In genomic region chr2:144246270-144246669, GRCm38 (mm10) we compare ENCODE assay signal across 17 mouse cellular contexts. TPM values are rescaled to one million over a fixed set of nuclear protein-coding genes. Genes with fewer than 3 reads are reported as not detected.
DNase-seq lines count a peak whose midpoint lies in the region; ATAC-seq and TF ChIP-seq lines count a peak whose summit lies in the region.
"Had no signal": no experiment of that assay in that cellular context is flagged by ENCODE, and none has a peak within 500 bp of the region (broad histone marks: within the 10 kb centered on the region; RNA-seq: fewer than 3 reads in every experiment).

No protein-coding gene starts in this region.

- H3K79me2 ChIP-seq in myocyte (ENCODE audit: control insufficient read depth, insufficient read depth): no peaks in the 10 kb centered on the region

- no peaks in the 10 kb centered on the region for H3K4me1 ChIP-seq in hindbrain, embryonic 14.5 days (replicated peaks; ENCODE audit: control insufficient read depth, insufficient read depth, low read length)
- no peaks in the 10 kb centered on the region; the same call in 1 of the 2 replicates for H3K4me1 ChIP-seq in hindbrain, embryonic 16.5 days (ENCODE audit: control insufficient read depth, insufficient read depth, low read depth, low read length)
- H3K4me1 ChIP-seq in lung, embryonic 16.5 days (replicated peaks; ENCODE audit: control insufficient read depth, insufficient read depth, low read length): peaks cover 11% of the 10 kb centered on the region
- H3K4me1 ChIP-seq in bone marrow macrophage, adult 2 months (ENCODE audit: control insufficient read depth, insufficient read depth, low read length): peaks cover 54% of the 10 kb centered on the region

- intact Hi-C loops in left cerebral cortex, postnatal 4 days (cut with DNase I): no loop called here

- no peaks in the 10 kb centered on the region for H3K27me3 ChIP-seq in hindbrain, embryonic 14.5 days (ENCODE audit: control insufficient read depth, insufficient read depth, low read length)
- H3K27me3 ChIP-seq in hindbrain, embryonic 16.5 days (replicated peaks; ENCODE audit: control insufficient read depth, insufficient read depth, low read length): no peaks in the 10 kb centered on the region
- H3K27me3 ChIP-seq in lung, embryonic 16.5 days (ENCODE audit: control insufficient read depth, insufficient read depth, low read depth, low read length): no peaks in the 10 kb centered on the region
- no peaks in the 10 kb centered on the region for H3K27me3 ChIP-seq in myocyte (ENCODE audit: control insufficient read depth, insufficient read depth, insufficient read length)
- H3K27me3 ChIP-seq: midbrain, embryonic 12.5 days had no signal

- DNase-seq in hindbrain, embryonic 14.5 days (ENCODE audit: low spot score): no peak
- DNase-seq in lung, postnatal 4 days: no peak
- no peak for DNase-seq in urinary bladder, adult 18-20 months (ENCODE audit: low spot score in 2 of 2)
- no peak for DNase-seq in left cerebral cortex, postnatal 4 days
- DNase-seq: adrenal gland, postnatal 25 days; cerebellum, postnatal 10 days; embryo, embryonic 11 days; gastrocnemius, postnatal 36 days; kidney, adult 11 months; right cerebral cortex, adult 18-20 months had no signal

- TF ChIP-seq POLR2A in bone marrow macrophage, adult 2 months (IDR thresholded peaks at IDR 0.05; ENCODE audit: borderline replicate concordance, low read depth, low read length): no peak
- no peak for TF ChIP-seq POLR2A in myocyte (IDR thresholded peaks at IDR 0.05; ENCODE audit: insufficient read length, low read depth)

- no peak overlapping the region for H3K9ac ChIP-seq in hindbrain, embryonic 14.5 days
- H3K9ac ChIP-seq in hindbrain, embryonic 16.5 days (ENCODE audit: low read depth, low read length): no peak overlapping the region
- no peak overlapping the region for H3K9ac ChIP-seq in lung, embryonic 16.5 days (ENCODE audit: low read length)
- H3K9ac ChIP-seq: liver, embryonic 14.5 days; midbrain, embryonic 12.5 days had no signal

- no peak overlapping the region for H3K4me3 ChIP-seq in hindbrain, embryonic 14.5 days (replicated peaks; ENCODE audit: low read length)
- no peak overlapping the region for H3K4me3 ChIP-seq in hindbrain, embryonic 16.5 days (ENCODE audit: low read length)
- H3K4me3 ChIP-seq in lung, embryonic 16.5 days (ENCODE audit: low read length): no peak overlapping the region
- H3K4me3 ChIP-seq in bone marrow macrophage, adult 2 months (ENCODE audit: insufficient read depth, low read length): no peak overlapping the region
- H3K4me3 ChIP-seq in myocyte: no peak overlapping the region
- H3K4me3 ChIP-seq: hindbrain, embryonic 10.5 days; midbrain, embryonic 12.5 days had no signal

- H3K36me3 ChIP-seq in hindbrain, embryonic 14.5 days (replicated peaks; ENCODE audit: control insufficient read depth, insufficient read depth): peaks cover 28% of the 10 kb centered on the region
- H3K36me3 ChIP-seq in hindbrain, embryonic 16.5 days (ENCODE audit: control insufficient read depth, insufficient read depth, low read length): peaks cover 20% of the 10 kb centered on the region
- H3K36me3 ChIP-seq in lung, embryonic 16.5 days (ENCODE audit: control insufficient read depth, insufficient read depth, low read length): peaks cover 13% of the 10 kb centered on the region
- peaks cover 23% of the 10 kb centered on the region for H3K36me3 ChIP-seq in myocyte (ENCODE audit: control insufficient read depth, insufficient read depth)

- TF ChIP-seq CTCF in bone marrow macrophage, adult 2 months (IDR thresholded peaks at IDR 0.05; ENCODE audit: low read depth, low read length): no peak

- no peak overlapping the region for H3K27ac ChIP-seq in hindbrain, embryonic 14.5 days
- H3K27ac ChIP-seq in hindbrain, embryonic 16.5 days (ENCODE audit: low read depth, low read length): no peak overlapping the region
- peak overlapping the region; percentile 41 for H3K27ac ChIP-seq in lung, embryonic 16.5 days (ENCODE audit: low read length)
- H3K27ac ChIP-seq in bone marrow macrophage, adult 2 months (ENCODE audit: insufficient read depth, low read depth, low read length): peak overlapping the region; percentile 90
- H3K27ac ChIP-seq: hindbrain, embryonic 10.5 days; liver, embryonic 14.5 days; midbrain, embryonic 12.5 days had no signal

- 86% methylated on average over 2 of the region's 2 CpGs for WGBS in hindbrain, embryonic 14.5 days
- 79% methylated on average over 2 of the region's 2 CpGs for WGBS in hindbrain, embryonic 16.5 days
- 60% methylated on average over 2 of the region's 2 CpGs for WGBS in lung, embryonic 16.5 days

- ATAC-seq in hindbrain, embryonic 14.5 days (ENCODE audit: low FRiP score): 0 out of 2 replicates have a peak, but pooled peaks have one; percentile 3
- no peak for ATAC-seq in hindbrain, embryonic 16.5 days
- ATAC-seq in lung, embryonic 16.5 days (ENCODE audit: low read depth): no peak

- H3K4me2 ChIP-seq in hindbrain, embryonic 14.5 days (replicated peaks): no peak overlapping the region
- no peak overlapping the region for H3K4me2 ChIP-seq in hindbrain, embryonic 16.5 days (ENCODE audit: low read length)
- no peak overlapping the region for H3K4me2 ChIP-seq in lung, embryonic 16.5 days (ENCODE audit: low read depth, low read length)
- H3K4me2 ChIP-seq in myocyte (ENCODE audit: low read depth): no peak overlapping the region
- H3K4me2 ChIP-seq: midbrain, embryonic 12.5 days had no signal

- no peaks in the 10 kb centered on the region for H3K9me3 ChIP-seq in hindbrain, embryonic 14.5 days (ENCODE audit: control insufficient read depth, low read length)
- no peaks in the 10 kb centered on the region for H3K9me3 ChIP-seq in hindbrain, embryonic 16.5 days (ENCODE audit: control insufficient read depth, low read length)
- no peaks in the 10 kb centered on the region for H3K9me3 ChIP-seq in lung, embryonic 16.5 days (ENCODE audit: control insufficient read depth, low read length)
- H3K9me3 ChIP-seq: hindbrain, embryonic 10.5 days; midbrain, embryonic 12.5 days had no signal

- H3ac ChIP-seq in myocyte (ENCODE audit: control insufficient read depth, insufficient read length): no peak overlapping the region

TF ChIP-seq in myocyte, 11 proteins besides CTCF, POLR2A, EP300 and RAD21:
- TF ChIP-seq MYOG (IDR thresholded peaks at IDR 0.05; ENCODE audit: control insufficient read depth in 1 of 3, insufficient read depth in 1 of 3, insufficient read length in 2 of 3, low read depth in 2 of 3) (peak in 1 of 3 experiments; percentile 67), MYOD1 (IDR thresholded peaks at IDR 0.05; ENCODE audit: control insufficient read depth in 1 of 3, insufficient read length in 2 of 3, low read depth in 2 of 3) (peak in 1 of 3 experiments; percentile 70), POLR2AphosphoS2 (IDR thresholded peaks at IDR 0.05; ENCODE audit: insufficient read length, low read depth) (peak; percentile 46), TCF3 (IDR thresholded peaks at IDR 0.05; ENCODE audit: insufficient read length, low read depth) (no peak)

RNA-seq across cellular contexts. Expression of gene Mgme1, which starts 24.2 kb away (rescaled TPM):
- polyA plus RNA-seq in hindbrain, embryonic 14.5 days (2014; fragmentation: Nextera tagmentation; extraction: Ambion mirVana): 10.5 and 11.7 TPM in 2 replicates
- 12.4 and 14.9 TPM in 2 replicates for polyA plus RNA-seq in hindbrain, embryonic 16.5 days (2015; fragmentation: Nextera tagmentation; extraction: Ambion mirVana)
- polyA plus RNA-seq in lung, embryonic 16.5 days (2015; fragmentation: Nextera tagmentation; extraction: Ambion mirVana): 21.8 and 22.6 TPM in 2 replicates
- 12.2 and 13.2 TPM in 2 replicates for polyA plus RNA-seq in bone marrow macrophage, adult 2 months (2012; ENCODE audit: insufficient read depth, insufficient read length, missing spikeins)
- 3.7 TPM for polyA plus RNA-seq in myocyte (2012; fragmentation: generic; extraction: Trizol)
- 1 to 10 TPM; 3.9 to 4.8 TPM for total RNA-seq in left cerebral cortex, postnatal 4 days (2021)

RNA-seq across cellular contexts. Expression of gene Snx5, which starts 24.4 kb away (rescaled TPM):
- polyA plus RNA-seq in hindbrain, embryonic 14.5 days (2014; fragmentation: Nextera tagmentation; extraction: Ambion mirVana): 73.0 and 75.9 TPM in 2 replicates
- polyA plus RNA-seq in hindbrain, embryonic 16.5 days (2015; fragmentation: Nextera tagmentation; extraction: Ambion mirVana): 68.0 and 72.8 TPM in 2 replicates
- 101 and 103 TPM in 2 replicates for polyA plus RNA-seq in lung, embryonic 16.5 days (2015; fragmentation: Nextera tagmentation; extraction: Ambion mirVana)
- polyA plus RNA-seq in bone marrow macrophage, adult 2 months (2012; ENCODE audit: insufficient read depth, insufficient read length, missing spikeins): 867 and 1,049 TPM in 2 replicates
- 65.2 TPM for polyA plus RNA-seq in myocyte (2012; fragmentation: generic; extraction: Trizol)
- total RNA-seq in left cerebral cortex, postnatal 4 days (2021): 10 to 100 TPM; 60.5 to 65.0 TPM

Comparison
In these comparisons a context has a peak if more than half of its experiments do, and no peak if none do; other contexts are left out.
1. H3K27ac ChIP-seq: peak in lung, embryonic 16.5 days (single experiment) and bone marrow macrophage, adult 2 months (single experiment); none in hindbrain, embryonic 14.5 days (single experiment) and hindbrain, embryonic 16.5 days (single experiment).